Mouse (Mus musculus) MEL (cell line): ENCODE measurements at regions not wholly inside any gene's neighbourhood (a gene's known extent, or its start where the extent isn't known, plus 50 kb on each side); places are given as distances from the start of the nearest gene placed in this dataset.

ENCODE experiments used
- DNase-seq: peaks from one replicate; pipeline ENCODE4 v3.0.0; 2011; ENCODE audit warnings: low read depth, low spot score
- H3K27ac ChIP-seq: 2 replicates; pipeline ENCODE4 v1.5.1; 2012; ENCODE audit warnings: low read depth, mild to moderate bottlenecking, control low read depth, low read length, moderate library complexity; ENCODE audit not compliant: control insufficient read depth
- H3K27me3 ChIP-seq, 2 experiments: fragments of 150-350 bp in 1 of 2; sonication (generic) in 1 of 2; 2 replicates each; pipeline ENCODE4 v1.6.1; 2012; ENCODE audit warnings: low read length in 2 of 2, mild to moderate bottlenecking in 2 of 2, improper control_type of control experiment in 1 of 2, moderate library complexity in 1 of 2; ENCODE audit not compliant: insufficient read depth in 2 of 2, control insufficient read depth in 1 of 2
- H3K36me3 ChIP-seq, 2 experiments: 2 replicates each; pipeline ENCODE4 v1.6.1; 2012 to 2014; ENCODE audit warnings: low read length in 2 of 2, improper control_type of control experiment in 1 of 2, inconsistent platforms in 1 of 2, mild to moderate bottlenecking in 1 of 2; ENCODE audit not compliant: insufficient read depth in 2 of 2, control insufficient read depth in 1 of 2
- H3K4me1 ChIP-seq, 2 experiments: fragments of 150-350 bp in 1 of 2; sonication (generic) in 1 of 2; 2 replicates each; pipeline ENCODE4 v1.6.1; 2012; ENCODE audit warnings: low read length in 2 of 2, improper control_type of control experiment in 1 of 2, mild to moderate bottlenecking in 1 of 2; ENCODE audit not compliant: insufficient read depth in 2 of 2, control insufficient read depth in 1 of 2
- H3K4me3 ChIP-seq, 2 experiments: fragments of 150-350 bp in 1 of 2; sonication (generic) in 1 of 2; 2 replicates each; pipeline ENCODE4 v1.5.1; 2012; ENCODE audit warnings: low read depth in 2 of 2, low read length in 2 of 2, mild to moderate bottlenecking in 2 of 2, moderate library complexity in 2 of 2, control low read depth in 1 of 2, improper control_type of control experiment in 1 of 2; ENCODE audit not compliant: control insufficient read depth in 1 of 2, insufficient read depth in 1 of 2
- H3K79me2 ChIP-seq: 2 replicates; pipeline ENCODE4 v1.6.1; 2012; ENCODE audit warnings: mild to moderate bottlenecking, low read length, moderate library complexity; ENCODE audit not compliant: control insufficient read depth, poor library complexity, insufficient read depth
- H3K9ac ChIP-seq: 2 replicates; pipeline ENCODE4 v1.6.1; 2012; ENCODE audit warnings: low read depth, mild to moderate bottlenecking, control low read depth, low read length, moderate library complexity; ENCODE audit not compliant: control insufficient read depth, poor library complexity, severe bottlenecking
- H3K9me3 ChIP-seq: fragments of 150-350 bp; sonication (generic); replicated peaks from 2 replicates; pipeline ENCODE4 v1.6.1; 2012; ENCODE audit warnings: mild to moderate bottlenecking, low read length, improper control_type of control experiment, moderate library complexity; ENCODE audit not compliant: insufficient read depth
- CHD2 ChIP-seq: IDR thresholded peaks from 2 replicates; pipeline ENCODE4 v1.6.1; 2011; ENCODE audit warnings: low read length, improper control_type of control experiment
- CTCF ChIP-seq, 3 experiments: IDR thresholded peaks in 2 of 3; conservative IDR thresholded peaks in 1 of 3; 2 replicates each; pipeline ENCODE4 v1.5.1; 2011 to 2012; ENCODE audit warnings: low read length in 3 of 3, low read depth in 2 of 3, mild to moderate bottlenecking in 2 of 3, improper control_type of control experiment in 1 of 3, inconsistent platforms in 1 of 3, mixed read lengths in 1 of 3, moderate library complexity in 1 of 3; ENCODE audit not compliant: control insufficient read depth in 1 of 3, insufficient read depth in 1 of 3, poor library complexity in 1 of 3, severe bottlenecking in 1 of 3
- ETS1 ChIP-seq: IDR thresholded peaks from 2 replicates; pipeline ENCODE4 v1.6.1; 2012; ENCODE audit warnings: low read depth, mild to moderate bottlenecking, inconsistent platforms, low read length, improper control_type of control experiment, moderate library complexity
- HCFC1 ChIP-seq: IDR thresholded peaks from 2 replicates; pipeline ENCODE4 v1.6.1; 2012; ENCODE audit warnings: low read depth, mild to moderate bottlenecking, inconsistent platforms, low read length, improper control_type of control experiment, moderate library complexity
- MAX ChIP-seq: IDR thresholded peaks from 2 replicates; pipeline ENCODE4 v1.6.1; 2011; ENCODE audit warnings: low read length, improper control_type of control experiment
- MAZ ChIP-seq: IDR thresholded peaks from 2 replicates; pipeline ENCODE4 v1.6.1; 2012; ENCODE audit warnings: low read depth, mild to moderate bottlenecking, inconsistent platforms, low read length, improper control_type of control experiment
- MXI1 ChIP-seq: IDR thresholded peaks from 2 replicates; pipeline ENCODE4 v1.6.1; 2011; ENCODE audit warnings: mild to moderate bottlenecking, low read depth, low read length, improper control_type of control experiment
- MYC ChIP-seq: IDR thresholded peaks from 2 replicates; pipeline ENCODE4 v1.6.1; 2011; ENCODE audit warnings: low read depth, mild to moderate bottlenecking, low read length, improper control_type of control experiment, moderate library complexity
- NELFE ChIP-seq: IDR thresholded peaks from 2 replicates; pipeline ENCODE4 v1.6.1; 2011; ENCODE audit warnings: low read depth, low read length, improper control_type of control experiment
- POLR2AphosphoS2 ChIP-seq: IDR thresholded peaks from 2 replicates; pipeline ENCODE4 v1.6.1; 2011; ENCODE audit warnings: low read length, improper control_type of control experiment
- RCOR1 ChIP-seq: IDR thresholded peaks from 2 replicates; pipeline ENCODE4 v1.6.1; 2012; ENCODE audit warnings: low read depth, mild to moderate bottlenecking, inconsistent platforms, low read length, improper control_type of control experiment
- SMC3 ChIP-seq: IDR thresholded peaks from 2 replicates; pipeline ENCODE4 v1.6.1; 2011; ENCODE audit warnings: low read depth, low read length, improper control_type of control experiment
- TAL1 ChIP-seq: IDR thresholded peaks from 2 replicates; pipeline ENCODE4 v1.6.1; 2012; ENCODE audit warnings: mild to moderate bottlenecking, inconsistent platforms, low read length, moderate library complexity, mixed read lengths
- TBP ChIP-seq: IDR thresholded peaks from 2 replicates; pipeline ENCODE4 v1.8.0; 2011; ENCODE audit warnings: low read depth, low read length, improper control_type of control experiment
- TCF12 ChIP-seq: IDR thresholded peaks from 2 replicates; pipeline ENCODE4 v1.6.1; 2014; ENCODE audit warnings: low read depth, mild to moderate bottlenecking, inconsistent platforms, low read length, improper control_type of control experiment, moderate library complexity
- USF2 ChIP-seq, 2 experiments: IDR thresholded peaks; 2 replicates each; pipeline ENCODE4 v1.6.1; 2011 to 2012; ENCODE audit warnings: improper control_type of control experiment in 2 of 2, low read length in 2 of 2, borderline replicate concordance in 1 of 2, inconsistent platforms in 1 of 2, low read depth in 1 of 2, mild to moderate bottlenecking in 1 of 2; ENCODE audit not compliant: insufficient read depth in 1 of 2
- ZC3H11A ChIP-seq: IDR thresholded peaks from 2 replicates; pipeline ENCODE4 v1.6.1; 2012; ENCODE audit warnings: low read depth, mild to moderate bottlenecking, inconsistent platforms, low read length, improper control_type of control experiment
- ZKSCAN1 ChIP-seq: IDR thresholded peaks from 2 replicates; pipeline ENCODE4 v1.6.1; 2012; ENCODE audit warnings: low read depth, mild to moderate bottlenecking, inconsistent platforms, low read length, improper control_type of control experiment, moderate library complexity
- ZNF384 ChIP-seq: IDR thresholded peaks from 2 replicates; pipeline ENCODE4 v1.6.1; 2012; ENCODE audit warnings: low read depth, mild to moderate bottlenecking, inconsistent platforms, low read length, improper control_type of control experiment

DNA sequence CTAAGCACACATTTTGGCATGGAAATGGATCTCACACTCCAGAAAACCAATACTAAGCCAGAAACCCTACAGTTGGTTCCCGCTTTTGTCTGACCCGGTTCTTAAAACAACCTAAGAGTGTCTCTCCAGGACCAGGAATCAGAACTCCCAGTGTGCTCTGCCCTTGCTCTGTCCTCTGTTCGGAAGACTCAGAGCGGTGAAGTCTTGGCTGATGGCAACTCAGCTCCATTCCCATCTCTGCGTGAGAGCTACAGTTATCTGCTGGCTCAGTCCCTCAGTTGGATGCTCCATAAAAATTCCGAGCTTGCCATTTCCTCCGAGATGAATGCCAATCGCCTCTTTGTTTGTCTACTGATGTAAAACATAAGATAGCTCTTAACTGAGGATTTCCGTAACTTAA lies 107.6 kb upstream of the Cops8 start:
- Histone ChIP-seq H3K9me3 (no peaks in the 10 kb centered on the region), H3K4me1 (no peaks in the 10 kb centered on the region), H3K36me3 (no peaks in the 10 kb centered on the region), H3K4me3 (no peak overlapping the region), H3K79me2 (no peaks in the 10 kb centered on the region), H3K27me3 (no peaks in the 10 kb centered on the region), H3K9ac (no peak overlapping the region), H3K27ac (no peak overlapping the region)
- DNase-seq = no peak
- no peak for TF ChIP-seq RCOR1
- TF ChIP-seq MAZ = no peak
- no peak for TF ChIP-seq TAL1
- TF ChIP-seq ZKSCAN1 = no peak
- TF ChIP-seq ZC3H11A = no peak
- no peak for TF ChIP-seq ZNF384
- TF ChIP-seq NELFE = no peak
- TF ChIP-seq CHD2 = no peak
- TF ChIP-seq MYC = no peak
- no peak for TF ChIP-seq CTCF (IDR thresholded peaks at IDR 0.05 in 2 of 3, conservative IDR thresholded peaks at IDR 0.05 in 1 of 3; ENCODE audit: control insufficient read depth in 1 of 3, insufficient read depth in 1 of 3, low read depth in 2 of 3, low read length in 3 of 3, poor library complexity in 1 of 3, severe bottlenecking in 1 of 3)
- no peak for TF ChIP-seq USF2 (IDR thresholded peaks at IDR 0.05; ENCODE audit: borderline replicate concordance in 1 of 2, insufficient read depth in 1 of 2, low read depth in 1 of 2, low read length in 2 of 2)
- TF ChIP-seq POLR2AphosphoS2 = no peak
- TF ChIP-seq ETS1 = no peak
- no peak for TF ChIP-seq MXI1
- no peak for TF ChIP-seq HCFC1
- no peak for TF ChIP-seq TBP

DNA sequence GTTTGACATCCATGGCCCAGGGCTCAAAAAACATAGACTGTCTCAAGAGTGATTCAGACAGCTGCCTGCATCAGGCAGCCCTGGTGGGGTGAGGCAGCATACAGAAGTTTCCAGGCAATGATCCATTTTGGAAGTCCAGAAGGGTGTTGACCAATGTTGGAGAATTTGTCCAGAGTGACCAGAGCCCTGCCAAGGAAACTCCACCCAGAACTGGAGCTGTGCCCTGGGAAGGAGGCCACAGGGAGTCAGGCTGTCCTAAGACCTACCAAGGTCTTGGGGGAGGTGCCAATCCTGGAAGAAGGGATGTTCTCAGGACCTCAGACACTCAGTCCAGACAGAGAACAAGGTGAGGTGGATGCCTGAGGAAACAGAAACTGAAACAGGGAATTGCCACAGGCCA lies 105.2 kb upstream of the Cops8 start:
- TF ChIP-seq TBP (no peak), ZC3H11A (no peak), TCF12 (no peak)
- H3K36me3 ChIP-seq = no peaks in the 10 kb centered on the region

DNA sequence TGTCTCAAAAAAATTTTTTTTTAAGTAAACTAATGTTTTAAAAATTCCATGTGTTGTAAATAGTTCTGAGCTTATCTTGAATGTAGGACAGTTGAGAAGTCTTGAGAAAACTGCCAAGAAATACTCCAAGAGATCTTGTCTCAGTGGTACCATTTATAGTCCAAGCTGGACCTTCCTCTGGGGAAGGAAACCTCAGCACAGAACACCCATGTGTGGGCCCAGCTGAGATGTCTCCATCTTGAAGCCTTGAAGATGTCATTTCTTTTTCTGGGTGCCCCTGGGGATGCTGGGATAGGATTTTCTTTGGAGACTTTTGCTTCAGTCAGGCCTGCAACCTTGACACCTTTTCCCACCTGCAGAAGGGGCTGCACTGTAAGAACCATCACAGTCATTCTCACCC lies 101.4 kb upstream of the Cops8 start:
- H3K36me3 ChIP-seq = no peaks in the 10 kb centered on the region
- DNase-seq = no peak
- H3K27ac ChIP-seq = no peak overlapping the region
- H3K4me1 ChIP-seq = no peaks in the 10 kb centered on the region
- H3K27me3 ChIP-seq = no peaks in the 10 kb centered on the region
- H3K79me2 ChIP-seq = no peaks in the 10 kb centered on the region
- TF ChIP-seq SMC3 = no peak
- no peak for TF ChIP-seq MAX
- no peak overlapping the region for H3K4me3 ChIP-seq
- no peak overlapping the region for H3K9ac ChIP-seq
- no peaks in the 10 kb centered on the region for H3K9me3 ChIP-seq

More for the DNA sequence above, 105.2 kb upstream of the Cops8 start:
- H3K9me3 ChIP-seq = no peaks in the 10 kb centered on the region
- H3K79me2 ChIP-seq = no peaks in the 10 kb centered on the region
- no peaks in the 10 kb centered on the region for H3K4me1 ChIP-seq
- H3K9ac ChIP-seq = no peak overlapping the region
- no peak overlapping the region for H3K27ac ChIP-seq
- H3K27me3 ChIP-seq = no peaks in the 10 kb centered on the region
- H3K4me3 ChIP-seq = no peak overlapping the region
- DNase-seq = no peak
